Mouse (Mus musculus) layer of hippocampus, postnatal 10 days (tissue): Measurements from ENCODE around the gene Fem1a. TPM values are rescaled to one million over a fixed set of nuclear protein-coding genes. Genes with fewer than 3 reads are reported as not detected.

ENCODE experiments used
- DNase-seq, 2 experiments: peaks; one replicate each; pipeline ENCODE4 v3.0.0; 2021; ENCODE audit warnings: low spot score in 2 of 2
- microRNA-seq, 2 experiments: library from miRNA; unstranded; fragments of <30 nt; microRNA quantifications; one replicate each; pipeline ENCODE4 v1.2.0; 2021
- total RNA-seq, 2 experiments: library from RNA; stranded (reverse); gene quantifications; 2 replicates each; pipeline ENCODE4 v1.2.3; 2021

The Fem1a gene
- total RNA-seq, 2 experiments from 2014 or later: 45.3 to 46.5 TPM

- peak; percentile 27 to 42 for DNase-seq
These were observed 46.7 kb downstream of the Fem1a start, which contains the start of gene Uhrf1 for GRCm38 (mm10) chr17:56303160-56303846. TSS of gene Uhrf1 (plus strand) at chr17:56303321.

DNA sequence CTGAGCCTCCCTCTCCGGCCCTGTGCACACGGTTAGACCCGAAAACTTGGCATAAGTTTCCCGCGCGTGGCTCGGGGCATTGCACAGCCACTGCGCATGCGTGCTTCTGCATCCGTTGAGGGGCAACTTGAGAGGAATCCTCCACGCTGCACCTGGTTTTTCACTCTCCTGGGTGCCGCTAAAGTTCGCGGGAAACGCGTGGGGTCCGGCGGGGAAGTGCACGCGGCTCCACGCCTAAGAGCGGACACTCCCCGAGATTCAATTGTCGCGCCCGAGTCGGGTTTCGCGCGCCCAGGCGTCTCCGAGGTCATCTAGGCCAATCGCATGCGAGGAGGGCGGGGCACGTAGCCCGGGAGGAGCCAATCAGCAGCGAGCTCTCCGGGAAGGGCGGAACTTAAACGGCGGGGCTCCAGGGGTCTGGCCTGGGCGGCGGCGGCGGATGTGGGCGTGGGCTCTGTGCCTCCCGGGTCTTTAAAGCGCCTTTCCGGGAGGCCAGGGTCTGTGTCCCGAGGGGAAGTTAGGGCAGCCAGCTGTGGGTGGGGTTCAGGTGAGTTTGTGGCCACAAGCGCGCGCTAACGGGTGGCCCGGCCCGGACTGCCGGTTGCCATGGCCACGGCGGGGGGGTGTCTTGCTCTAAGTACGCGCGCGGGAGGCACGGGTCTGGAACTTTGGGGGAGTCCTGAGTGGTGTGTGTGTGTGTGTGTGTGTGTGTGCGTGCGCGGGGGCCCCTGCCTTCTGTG lies 47.4 kb downstream of the Fem1a start:
- DNase-seq: peak; percentile 94 to 96

- no peak for DNase-seq
These were observed 48.1 kb downstream of the Fem1a start for GRCm38 (mm10) chr17:56304718-56305117.

GRCm38 (mm10) chr17:56305156-56305555 lies 48.5 kb downstream of the Fem1a start:
- no peak for DNase-seq

DNA sequence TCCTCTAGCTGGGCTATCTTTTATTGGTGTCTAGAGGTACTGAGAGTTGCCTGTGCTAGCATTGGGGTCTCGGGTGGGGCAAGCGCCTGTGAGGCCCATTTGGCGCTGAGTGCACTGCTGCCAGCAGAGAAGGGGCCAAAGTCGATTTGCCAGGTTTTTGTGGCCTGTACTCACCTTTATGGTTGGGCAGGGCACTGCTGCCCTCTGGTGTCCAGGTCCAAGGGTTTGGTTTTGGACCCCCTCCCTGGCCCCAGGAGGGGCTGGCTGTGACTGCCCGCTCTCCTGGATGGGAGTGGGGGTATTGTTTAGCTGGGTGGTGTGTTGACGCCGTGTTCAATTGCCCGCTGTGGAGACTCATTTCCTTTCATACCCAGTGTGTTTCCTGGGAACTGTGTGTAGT lies 49.2 kb downstream of the Fem1a start:
- DNase-seq: no peak

DNA sequence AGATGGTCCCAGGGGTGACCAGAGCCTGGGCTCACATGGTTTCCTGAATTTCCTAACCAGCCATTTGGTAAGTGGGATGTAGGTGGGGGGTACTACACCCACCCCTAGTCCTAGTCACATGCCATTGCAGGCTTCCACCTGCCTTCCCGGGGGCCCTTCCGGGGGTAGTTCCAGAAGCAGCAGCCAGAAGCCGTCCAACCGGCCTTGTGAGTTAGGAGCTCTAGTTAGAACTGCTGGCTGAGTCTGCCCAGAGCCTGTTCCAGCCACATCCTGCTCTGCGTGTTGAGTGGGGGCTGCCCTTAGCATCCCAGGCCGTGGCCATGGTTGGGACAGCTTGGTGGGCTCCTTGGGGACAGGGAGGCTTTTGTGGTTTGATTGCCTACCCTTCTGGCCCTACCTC lies 51.5 kb downstream of the Fem1a start:
- DNase-seq: no peak

DNA sequence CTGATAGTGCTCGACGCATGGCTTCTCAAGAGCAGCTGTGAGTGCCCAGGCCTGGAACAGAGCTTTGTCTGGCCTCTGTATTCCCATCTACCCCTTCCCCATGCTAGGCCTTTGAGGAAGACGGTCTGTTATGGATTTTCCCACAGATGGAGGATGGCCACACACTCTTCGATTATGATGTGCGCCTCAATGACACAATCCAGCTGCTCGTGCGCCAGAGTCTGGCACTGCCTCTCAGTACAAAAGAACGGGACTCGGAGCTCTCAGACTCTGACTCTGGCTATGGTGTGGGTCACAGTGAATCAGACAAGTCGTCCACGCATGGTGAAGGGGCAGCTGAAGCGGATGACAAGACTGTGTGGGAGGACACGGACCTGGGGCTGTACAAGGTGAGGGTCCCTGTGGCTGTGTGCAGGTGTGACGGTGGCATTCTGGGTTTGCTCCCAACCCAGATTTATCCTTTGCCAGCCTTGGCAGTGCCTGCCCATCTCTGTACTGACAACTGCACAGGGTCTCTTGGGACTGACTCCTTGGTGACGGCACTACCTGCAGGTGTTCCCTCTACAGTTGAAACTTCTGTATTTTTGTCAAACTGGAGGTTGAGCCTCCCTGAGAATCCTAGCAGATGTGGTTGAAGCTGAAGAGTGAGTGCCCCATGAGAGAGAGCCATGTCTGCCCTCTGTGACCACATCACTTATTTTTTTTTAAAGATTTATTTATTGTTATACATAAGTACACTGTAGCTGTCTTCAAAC lies 52.8 kb downstream of the Fem1a start:
- no peak for DNase-seq

Small RNA genes lying within 50 kb of the gene (microRNA-seq; reads per million reads assigned to microRNA genes)
- gene Mir7b: 2,092 to 2,386 reads per million in 2 experiments

Other genes with a start within 250 kb of the Fem1a start
- 10 to 100 TPM; 58.7 to 59.9 TPM for gene Sh3gl1, start 220.2 kb upstream of the Fem1a start, total RNA-seq
- gene Chaf1a, start 216.4 kb upstream of the Fem1a start, total RNA-seq: 1 to 10 TPM; 5.2 to 6.2 TPM
- gene Ubxn6, start 181.8 kb upstream of the Fem1a start, total RNA-seq: 10 to 100 TPM; 68.5 to 70.6 TPM
- 100 to 1,000 TPM in 1 of 2 experiments, 10 to 100 TPM in 1; 99.8 to 115 TPM for gene Hdgfl2, start 177.2 kb upstream of the Fem1a start, total RNA-seq
- under 1 TPM; 0.43 to 0.51 TPM for gene Plin4, start 147.0 kb upstream of the Fem1a start, total RNA-seq
- 1 to 10 TPM; 1.0 to 1.7 TPM for gene Plin5, start 139.2 kb upstream of the Fem1a start, total RNA-seq
- gene Lrg1, start 134.8 kb upstream of the Fem1a start, total RNA-seq: not detected
- 100 to 1,000 TPM; 117 to 125 TPM for gene Sema6b, start 116.5 kb upstream of the Fem1a start, total RNA-seq
- 1 to 10 TPM; 7.0 to 7.2 TPM for gene Tnfaip8l1, start 94.3 kb upstream of the Fem1a start, total RNA-seq
- 10 to 100 TPM; 48.3 to 53.7 TPM for gene Mydgf, start 72.9 kb upstream of the Fem1a start, total RNA-seq
- 10 to 100 TPM; 44.5 to 45.6 TPM for gene Dpp9, start 37.9 kb upstream of the Fem1a start, total RNA-seq
- gene Ticam1, start 20.0 kb downstream of the Fem1a start, total RNA-seq: 1 to 10 TPM; 5.2 to 5.9 TPM
- 1 to 10 TPM; 5.7 to 7.3 TPM for gene Plin3, start 36.1 kb downstream of the Fem1a start, total RNA-seq
- gene Arrdc5, start 43.5 kb downstream of the Fem1a start, total RNA-seq: not detected
- 1 to 10 TPM; 5.9 to 6.3 TPM for gene Uhrf1, start 46.5 kb downstream of the Fem1a start, total RNA-seq
- gene Kdm4b, start 69.3 kb downstream of the Fem1a start, total RNA-seq: 10 to 100 TPM; 85.3 to 87.1 TPM
- 100 to 1,000 TPM; 817 to 911 TPM for gene Ptprs, start 219.7 kb downstream of the Fem1a start, total RNA-seq